Mouse (Mus musculus) heart, postnatal 10 days (tissue): ENCODE results near the gene Rbfox3. TPM values are rescaled to one million over a fixed set of nuclear protein-coding genes. Genes with fewer than 3 reads are reported as not detected.

Experiments
- DNase-seq, 2 experiments: peaks; one replicate each; pipeline ENCODE4 v3.0.0; 2021
- intact Hi-C: fragments of 180-260 bp; cut with DNase I; formaldehyde crosslinking; loops from one replicate; pipeline ENCODE4 v1.15.1; 2025
- total RNA-seq, 2 experiments: library from RNA; stranded (reverse); gene quantifications; 2 replicates each; pipeline ENCODE4 v1.2.3; 2021

Rbfox3 gene
- total RNA-seq, 2 experiments from 2014 or later, result 0.36 TPM; not detected in 1

DNA sequence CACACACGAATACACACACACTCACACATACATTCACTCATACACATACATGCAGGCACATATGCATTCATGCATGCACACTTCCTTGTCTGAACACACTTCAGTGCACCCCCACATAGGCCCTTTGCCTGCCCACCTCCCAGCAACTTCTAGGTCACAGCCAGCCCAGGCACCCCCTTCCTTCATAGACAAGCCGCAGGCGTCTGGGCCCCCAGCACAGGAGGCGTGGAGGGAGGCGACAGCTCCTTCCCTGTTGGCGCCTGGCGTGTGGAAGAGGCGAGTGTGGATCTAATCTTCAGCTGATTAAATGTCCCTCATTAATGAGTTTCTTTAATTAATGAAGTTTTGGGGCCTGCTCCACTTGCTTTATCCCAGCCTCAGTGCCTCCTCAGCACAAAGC, 381.1 kb downstream of the Rbfox3 start:
- DNase-seq, result no peak
- intact Hi-C loops, result no loop called here

GRCm38 (mm10) chr11:118528761-118529160, 382.6 kb downstream of the Rbfox3 start:
- DNase-seq, result no peak
- intact Hi-C loops, result no loop called here

DNA sequence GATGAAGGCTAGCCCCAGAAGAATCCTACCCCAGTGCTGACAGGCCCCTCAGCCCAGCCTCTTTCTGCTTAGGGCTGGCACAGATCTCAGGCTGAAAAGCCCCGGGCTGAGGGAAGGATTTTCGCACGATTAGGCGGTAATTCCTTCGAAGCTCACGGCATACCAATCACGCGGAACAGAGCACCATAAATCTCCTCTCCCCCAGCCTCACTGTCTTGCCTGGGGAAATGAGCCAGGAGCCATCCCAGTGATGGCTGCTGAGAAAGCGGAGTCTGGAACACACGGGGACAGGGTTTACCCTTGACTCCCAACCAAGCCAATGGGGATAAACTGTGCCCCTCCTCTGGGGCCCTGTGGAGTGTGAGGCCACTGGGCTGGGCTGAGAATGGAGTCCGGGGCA, 386.3 kb downstream of the Rbfox3 start:
- no peak for DNase-seq
- intact Hi-C loops, result no loop called here

DNA sequence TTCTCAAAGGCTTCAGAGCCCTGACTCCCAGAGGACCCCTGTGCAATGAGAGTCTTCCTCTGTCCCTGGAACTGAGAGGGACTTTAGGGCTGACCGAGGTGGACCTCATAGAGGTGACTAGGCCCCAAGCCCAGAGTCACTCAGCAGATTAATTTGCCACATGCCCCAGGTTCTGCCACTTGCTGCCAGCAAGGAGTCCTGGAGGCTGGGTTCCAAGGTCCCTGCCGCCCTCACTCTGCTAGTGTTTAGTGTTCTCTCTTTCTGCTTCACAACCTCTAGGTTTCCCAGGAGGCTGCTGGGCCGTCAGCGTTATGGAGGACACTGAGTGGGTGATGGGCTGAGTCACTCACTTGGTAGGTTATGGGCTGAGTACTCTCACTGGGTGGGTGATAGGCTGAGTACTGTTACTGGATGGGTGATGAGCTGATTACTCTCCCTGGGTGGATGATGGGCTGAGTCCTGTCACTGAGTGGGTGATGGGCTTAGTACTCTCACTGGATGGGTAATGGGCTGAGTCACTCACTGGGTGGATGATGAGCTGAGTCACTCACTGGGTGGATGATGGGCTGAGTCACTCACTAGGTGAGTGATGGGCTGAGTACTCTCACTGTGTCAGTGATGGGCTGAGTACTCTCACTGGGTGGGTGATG, 387.8 kb downstream of the Rbfox3 start:
- no peak for DNase-seq
- intact Hi-C loops, result no loop called here

- intact Hi-C loops, result no loop called here
- no peak for DNase-seq
These were observed 390.5 kb downstream of the Rbfox3 start for GRCm38 (mm10) chr11:118520932-118521331.

- no peak for DNase-seq
- intact Hi-C loops, result no loop called here
These were observed 391.1 kb downstream of the Rbfox3 start for GRCm38 (mm10) chr11:118520251-118520650.

- DNase-seq, result peak; percentile 86 to 87
- intact Hi-C loops, result no loop called here
These were observed 392.7 kb downstream of the Rbfox3 start for GRCm38 (mm10) chr11:118518743-118519142.

DNA sequence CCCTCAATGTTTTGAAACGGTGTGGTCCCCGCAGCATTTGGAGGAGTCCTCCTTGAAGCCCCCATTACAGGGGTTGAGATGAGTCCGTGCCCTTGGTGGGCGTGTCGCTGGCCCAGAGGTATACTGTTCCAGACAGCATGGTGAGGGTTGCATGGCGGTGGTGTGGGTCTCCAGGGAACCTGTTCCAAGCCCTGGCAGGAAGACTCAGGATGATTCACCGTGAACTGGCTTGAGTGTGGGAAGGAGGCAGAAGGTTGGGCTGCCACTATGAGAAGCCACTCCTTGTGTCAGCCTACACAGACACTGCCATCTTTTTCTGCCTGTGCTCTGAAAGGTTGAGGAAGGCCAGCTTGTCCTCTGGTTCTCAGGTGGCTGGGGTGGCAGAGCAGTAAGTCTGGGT, 393.5 kb downstream of the Rbfox3 start:
- no peak for DNase-seq

GRCm38 (mm10) chr11:118512257-118512910, 399.0 kb downstream of the Rbfox3 start:
- no peak for DNase-seq
- intact Hi-C loops, result no loop called here

More for the DNA sequence above, 393.5 kb downstream of the Rbfox3 start:
- intact Hi-C loops, result no loop called here

- intact Hi-C loops, result no loop called here
- DNase-seq, result peak; percentile 48 to 63
These were observed 399.5 kb downstream of the Rbfox3 start for GRCm38 (mm10) chr11:118511851-118512250.

GRCm38 (mm10) chr11:118508341-118508740, 403.1 kb downstream of the Rbfox3 start:
- intact Hi-C loops, result loop anchor here (2.0 to 5.0 kb wide), 2 partner anchors 61 to 232 kb away; no protein-coding TSS in a partner anchor
- no peak for DNase-seq

DNA sequence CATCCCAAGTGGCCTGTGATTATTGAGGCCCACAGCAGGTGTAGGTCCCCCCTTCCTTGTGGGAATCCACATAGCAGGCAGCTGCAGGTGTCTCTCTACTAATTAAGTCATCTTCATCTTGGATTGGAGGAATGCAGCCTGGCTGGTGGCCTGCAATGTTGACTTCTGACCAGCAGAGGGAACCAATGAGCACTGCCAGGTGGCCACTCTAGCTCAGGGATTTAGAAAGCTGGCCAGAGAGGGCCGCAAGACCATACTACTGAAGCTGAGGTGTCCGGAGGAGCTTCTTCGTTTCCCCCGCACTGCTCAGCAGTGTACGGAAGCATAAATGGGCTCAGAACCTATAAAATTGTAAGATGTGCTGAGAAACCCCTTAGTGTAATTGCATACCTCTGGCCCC, 403.5 kb downstream of the Rbfox3 start:
- intact Hi-C loops, result loop anchor here (2.0 to 5.0 kb wide), 2 partner anchors 61 to 233 kb away; no protein-coding TSS in a partner anchor
- DNase-seq, result peak; percentile 80 to 85

DNA sequence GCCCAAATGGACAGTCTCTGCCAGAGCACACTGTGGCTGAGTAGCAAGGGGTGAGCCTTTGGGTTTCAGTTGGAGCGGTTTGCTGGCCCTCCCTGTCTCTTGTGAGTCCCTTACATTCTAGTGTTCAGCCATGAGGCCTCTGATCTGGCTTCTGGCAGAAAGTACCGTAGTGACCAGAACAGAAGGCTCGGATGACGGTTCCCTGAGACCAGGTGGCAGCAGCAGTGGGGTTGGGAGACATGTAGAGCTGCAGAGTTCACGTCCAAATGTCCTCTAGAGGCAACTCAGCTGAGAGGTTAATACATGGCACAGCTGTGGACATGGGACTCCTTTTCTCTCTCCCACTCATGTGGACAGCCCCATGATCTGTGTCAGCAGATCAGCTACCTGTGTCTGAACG, 404.3 kb downstream of the Rbfox3 start:
- intact Hi-C loops, result loop anchor here (5.0 kb wide), 1 partner anchor 60 kb away; no protein-coding TSS in a partner anchor
- no peak for DNase-seq

DNA sequence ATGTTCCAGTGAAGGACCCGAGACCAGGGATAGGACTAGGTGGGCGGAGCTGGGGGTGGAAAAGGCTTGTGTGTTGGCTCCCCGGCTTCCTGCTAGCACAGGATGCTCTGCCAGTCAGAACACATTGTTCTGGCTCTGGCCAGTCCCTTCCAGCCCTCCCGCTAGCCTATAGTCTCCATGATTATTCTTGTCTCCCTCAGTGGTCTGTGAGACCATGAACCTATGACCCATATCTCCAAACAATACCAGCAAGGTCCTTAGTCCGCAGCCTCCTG, 407.3 kb downstream of the Rbfox3 start:
- intact Hi-C loops, result no loop called here
- DNase-seq, result no peak

- intact Hi-C loops, result no loop called here
- no peak for DNase-seq
These were observed 407.8 kb downstream of the Rbfox3 start for GRCm38 (mm10) chr11:118503418-118504179.

DNA sequence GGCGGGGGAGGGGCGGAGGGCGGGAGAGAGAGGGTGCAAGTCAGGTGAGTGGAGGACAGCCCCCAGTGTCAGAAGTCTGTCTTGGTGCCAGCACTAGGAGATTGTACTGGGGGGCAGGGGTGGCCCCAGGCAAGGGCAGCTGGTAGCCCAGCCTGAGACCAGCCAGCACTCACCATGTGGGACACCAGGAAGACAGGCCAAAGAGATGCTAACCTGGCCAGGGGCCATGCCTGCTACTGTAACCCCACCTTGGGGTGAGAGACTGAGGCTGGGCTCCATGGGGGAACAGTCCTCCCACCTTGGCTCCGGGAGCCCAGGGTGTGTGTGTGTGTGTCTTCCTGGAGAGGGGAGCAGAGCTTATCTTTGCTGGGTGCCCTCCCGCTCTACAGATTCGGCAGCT, 408.4 kb downstream of the Rbfox3 start:
- intact Hi-C loops, result no loop called here
- DNase-seq, result no peak

DNA sequence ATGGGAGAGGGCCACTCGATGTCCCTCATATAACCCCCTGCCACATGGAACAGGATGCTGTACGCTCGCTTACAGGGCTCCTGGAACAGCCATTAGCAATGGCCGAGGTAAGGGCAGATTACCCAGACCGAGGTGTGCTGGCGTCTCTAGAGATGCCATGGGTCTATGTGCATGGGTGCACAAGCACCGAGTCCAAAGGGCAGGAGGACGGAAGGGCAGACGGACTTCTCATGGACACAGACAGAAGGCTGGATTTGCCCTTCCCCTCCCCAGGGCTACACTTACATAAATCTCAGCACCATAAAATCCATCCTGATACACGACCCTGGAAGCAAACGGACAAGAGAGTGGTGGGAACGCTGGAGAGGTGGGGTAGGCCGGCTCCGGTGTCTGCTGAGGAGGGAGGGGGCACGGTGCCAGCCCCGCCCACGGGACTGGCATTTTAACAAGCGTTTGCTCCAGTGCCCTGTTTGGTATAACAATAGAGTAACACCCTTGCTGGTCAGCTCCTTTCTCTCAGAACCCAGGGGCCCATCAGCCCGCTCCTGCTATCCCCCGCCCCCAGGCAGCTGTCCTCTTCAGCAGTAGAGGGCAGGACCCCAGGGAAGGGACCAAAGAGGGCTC, 415.2 kb downstream of the Rbfox3 start:
- no peak for DNase-seq
- intact Hi-C loops, result no loop called here

GRCm38 (mm10) chr11:118495065-118495464, 416.3 kb downstream of the Rbfox3 start:
- intact Hi-C loops, result no loop called here

GRCm38 (mm10) chr11:118494001-118494737, 417.2 kb downstream of the Rbfox3 start:
- no peak for DNase-seq
- intact Hi-C loops, result no loop called here

More at GRCm38 (mm10) chr11:118495065-118495464, 416.3 kb downstream of the Rbfox3 start:
- no peak for DNase-seq

GRCm38 (mm10) chr11:118493458-118493857, 417.9 kb downstream of the Rbfox3 start:
- DNase-seq, result no peak
- intact Hi-C loops, result no loop called here
